Mouse (Mus musculus) c-Kit-negative CD71-positive TER-119-positive erythroid progenitor cells, embryonic 14.5 days (primary cell): Measurements from ENCODE around the gene Saal1.
"Not testable (repeated sequence)": the region's sequence is repeated elsewhere in the genome, so short reads cannot be mapped to it uniquely, and the experiment has no call there.

Experiments
- DNase-seq: peaks from one replicate; pipeline ENCODE4 v3.0.0-alpha.2; 2013; ENCODE audit warnings: low read depth, low spot score

Gene Saal1

DNA sequence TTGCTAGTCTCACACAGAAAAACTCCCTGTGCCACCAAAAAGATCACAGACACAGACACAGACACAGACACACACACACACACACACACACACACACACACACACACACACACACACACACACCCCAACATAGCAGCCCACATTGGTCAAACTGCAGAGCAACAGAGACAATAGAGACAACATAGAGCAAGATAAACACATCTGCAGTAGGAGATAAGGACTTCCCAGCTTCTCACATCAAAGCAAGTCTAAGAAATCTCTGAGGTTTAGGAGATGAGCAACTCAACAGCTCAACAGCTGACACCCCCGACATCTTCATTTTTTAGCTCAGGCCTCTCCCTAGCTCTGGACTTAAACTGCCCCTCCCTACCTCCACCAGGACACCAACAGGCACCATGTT, 13.7 kb downstream of the Saal1 start:
- no peak for DNase-seq

DNA sequence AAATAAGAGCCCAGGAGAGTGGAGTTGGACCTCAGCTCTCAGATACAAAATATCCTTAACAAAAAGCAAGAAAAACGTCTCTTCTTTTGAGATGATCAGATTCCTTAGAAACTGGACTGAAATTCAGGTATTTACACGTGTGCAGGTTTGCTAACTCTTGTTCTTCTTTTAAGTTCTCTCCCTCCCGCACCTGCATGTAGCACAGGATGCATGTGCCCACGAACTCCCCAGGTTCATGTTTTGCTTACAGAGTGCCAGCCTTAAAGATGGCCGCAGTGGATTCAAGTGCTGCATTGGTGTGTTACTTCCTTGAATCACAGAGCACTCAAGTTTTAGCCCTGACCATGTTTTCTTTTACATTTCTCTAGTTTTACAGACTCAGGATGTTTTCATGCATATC, 23.7 kb downstream of the Saal1 start:
- DNase-seq = no peak

GRCm38 (mm10) chr7:46680732-46681131, 29.7 kb downstream of the Saal1 start:
- DNase-seq = no peak

GRCm38 (mm10) chr7:46679044-46679443, 31.4 kb downstream of the Saal1 start:
- DNase-seq = not testable (repeated sequence)

DNA sequence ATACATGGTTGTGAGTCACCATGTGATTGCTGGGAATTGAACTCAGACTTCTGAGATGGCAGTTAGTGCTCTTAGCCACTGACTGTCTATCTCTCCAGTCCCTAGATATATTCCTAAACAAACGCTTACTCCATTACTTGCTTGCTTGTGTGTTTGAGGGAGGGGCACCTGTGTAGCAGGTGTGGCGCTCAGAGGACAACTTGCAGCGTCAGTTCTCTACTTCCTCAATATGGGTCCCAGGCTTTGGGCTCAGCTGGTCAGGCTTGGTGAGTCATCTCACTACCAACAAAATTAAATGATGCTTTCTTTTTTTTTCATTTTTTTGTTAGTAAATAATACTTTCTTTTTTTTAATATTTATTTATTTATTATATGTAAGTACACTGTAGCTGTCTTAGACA, 32.1 kb downstream of the Saal1 start:
- DNase-seq = no peak

- DNase-seq = no peak
Measured at GRCm38 (mm10) chr7:46676808-46677360, 33.6 kb downstream of the Saal1 start.

- no peak for DNase-seq
Measured at GRCm38 (mm10) chr7:46675886-46676285, 34.6 kb downstream of the Saal1 start.

DNA sequence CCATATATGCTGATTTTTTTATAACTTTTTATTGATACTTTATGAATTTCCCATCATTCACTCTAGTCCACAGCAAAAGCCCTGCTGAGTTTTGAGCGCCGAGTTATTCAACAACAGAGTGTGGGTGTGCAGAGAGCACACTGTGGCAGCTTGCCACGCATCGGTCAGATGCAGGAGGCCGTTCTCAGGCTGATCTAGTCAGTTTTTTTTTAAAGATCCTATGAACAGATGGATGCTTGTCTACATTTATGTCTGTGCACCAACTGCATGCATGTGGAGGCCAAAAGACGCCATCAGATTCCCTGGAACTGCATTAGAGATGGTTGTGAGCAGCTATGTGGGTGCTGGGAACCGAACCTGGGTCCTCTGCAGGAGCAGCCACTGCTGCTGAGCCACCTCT, 35.4 kb downstream of the Saal1 start:
- no peak for DNase-seq

DNA sequence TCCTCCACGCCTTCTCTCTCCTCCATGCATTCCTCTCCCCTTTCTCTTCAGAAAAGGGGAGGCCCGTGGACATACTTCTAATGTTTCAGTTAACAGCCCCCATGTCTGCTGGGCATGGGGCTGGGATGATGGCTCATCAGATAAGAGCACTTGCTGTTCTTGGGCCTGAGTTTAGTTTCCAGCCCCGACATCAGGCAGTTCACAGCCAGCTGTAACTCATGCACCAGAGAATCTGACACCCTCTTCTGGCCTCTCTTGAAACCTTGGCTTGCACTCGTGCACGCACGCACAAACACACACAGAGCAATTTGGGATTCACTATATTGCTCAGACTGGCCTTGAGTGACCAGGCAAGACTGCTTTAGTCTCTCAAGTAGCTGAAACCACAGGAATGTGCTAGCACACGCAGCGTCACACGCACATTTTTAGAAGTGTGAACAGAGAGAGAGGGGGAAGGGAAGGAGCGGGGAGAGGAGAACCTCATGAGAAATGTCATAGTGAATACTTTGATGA, 38.3 kb downstream of the Saal1 start, which contains the start of gene Tph1:
Gene Tph1, minus strand, starts transcription at position 378 of the 513 bp plus-strand sequence.
- no peak for DNase-seq

DNA sequence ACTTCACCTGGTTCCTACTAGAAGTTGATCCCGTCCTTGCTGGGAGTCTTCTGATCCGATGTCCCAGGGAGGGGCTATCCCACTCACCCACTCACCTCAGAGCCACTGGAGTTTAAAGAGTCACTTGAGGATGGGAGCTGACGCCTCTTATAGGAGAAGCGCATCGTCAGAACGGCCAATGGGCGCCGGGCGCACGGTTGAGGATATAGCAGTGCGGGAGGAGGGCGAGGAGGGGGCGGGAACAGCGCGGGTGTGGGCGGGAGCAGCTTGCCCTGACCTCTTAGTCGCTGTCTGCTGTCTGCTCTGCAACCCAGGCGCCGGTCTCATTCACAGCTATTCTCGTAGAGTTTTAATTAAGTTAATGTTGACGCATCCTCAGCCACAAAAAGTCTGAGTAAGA, 43.2 kb downstream of the Saal1 start:
- DNase-seq = no peak

GRCm38 (mm10) chr7:46665236-46665635, 45.2 kb downstream of the Saal1 start:
- no peak for DNase-seq

- DNase-seq = no peak
Measured at GRCm38 (mm10) chr7:46661591-46662090, 48.8 kb downstream of the Saal1 start.

DNA sequence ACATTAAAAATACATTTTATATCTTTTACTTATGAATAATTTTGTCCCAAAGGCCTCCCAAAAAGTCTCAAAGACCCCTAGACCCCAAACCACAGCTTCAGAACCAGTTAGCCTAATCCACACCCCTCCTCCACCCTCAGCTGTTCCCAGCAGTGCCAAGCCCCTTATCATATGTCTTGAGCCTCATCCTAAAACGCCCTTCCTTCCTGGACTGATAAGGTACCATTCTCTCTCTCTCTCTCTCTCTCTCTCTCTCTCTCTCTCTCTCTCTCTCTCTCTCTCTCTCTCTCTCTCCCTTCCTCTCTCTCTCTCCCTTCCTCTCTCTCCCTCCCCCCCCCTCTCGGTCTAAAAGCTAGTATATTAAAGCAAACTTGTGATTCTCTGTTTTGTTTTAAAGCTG, 58.2 kb downstream of the Saal1 start:
- no peak for DNase-seq

DNA sequence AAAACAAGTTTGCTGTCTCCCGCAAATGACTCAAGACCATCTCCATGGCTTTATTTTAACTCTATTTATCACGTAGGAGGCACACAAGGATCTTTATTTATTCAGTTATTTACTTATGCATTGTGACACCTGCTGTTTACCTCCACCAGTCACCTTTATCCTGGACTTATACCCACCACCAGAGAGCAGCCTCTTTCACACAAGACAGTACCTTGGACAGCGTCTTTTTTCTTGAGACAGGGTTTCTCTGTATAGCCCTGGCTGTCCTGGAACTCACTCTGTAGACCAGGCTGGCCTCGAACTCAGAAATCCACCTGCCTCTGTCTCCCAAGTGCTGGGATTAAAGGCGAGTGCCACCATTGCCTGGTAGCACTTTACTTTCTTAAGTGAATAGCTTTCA, 60.2 kb downstream of the Saal1 start:
- DNase-seq = not testable (repeated sequence)

- DNase-seq = no peak
Measured at GRCm38 (mm10) chr7:46648431-46649140, 61.9 kb downstream of the Saal1 start.

DNA sequence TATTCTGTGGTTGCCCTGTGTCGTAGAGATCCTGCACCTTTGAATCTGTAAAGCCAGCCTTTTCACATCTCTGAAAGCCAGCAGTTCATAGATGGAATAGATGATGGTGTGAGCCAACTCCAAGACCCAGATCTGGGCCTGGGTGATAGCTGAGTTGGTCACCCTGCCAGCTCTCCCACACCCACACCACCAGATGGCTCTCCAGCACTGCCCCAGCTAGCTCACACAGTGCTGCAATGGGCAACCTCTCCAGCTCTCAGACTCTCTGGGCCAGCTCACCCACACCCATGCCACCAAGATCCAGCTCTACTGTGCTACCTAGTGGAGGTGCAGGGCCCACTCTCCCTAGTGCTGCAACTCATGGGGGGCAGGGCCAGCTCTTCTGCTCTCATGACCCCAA, 67.3 kb downstream of the Saal1 start:
- DNase-seq = no peak

- DNase-seq = no peak
Measured at GRCm38 (mm10) chr7:46640062-46640461, 70.4 kb downstream of the Saal1 start.

- DNase-seq = peak; percentile 59
Measured at GRCm38 (mm10) chr7:46639692-46640031, 70.8 kb downstream of the Saal1 start, which contains the start of gene Sergef. Gene Sergef, minus strand, starts transcription at chr7:46639807.

DNA sequence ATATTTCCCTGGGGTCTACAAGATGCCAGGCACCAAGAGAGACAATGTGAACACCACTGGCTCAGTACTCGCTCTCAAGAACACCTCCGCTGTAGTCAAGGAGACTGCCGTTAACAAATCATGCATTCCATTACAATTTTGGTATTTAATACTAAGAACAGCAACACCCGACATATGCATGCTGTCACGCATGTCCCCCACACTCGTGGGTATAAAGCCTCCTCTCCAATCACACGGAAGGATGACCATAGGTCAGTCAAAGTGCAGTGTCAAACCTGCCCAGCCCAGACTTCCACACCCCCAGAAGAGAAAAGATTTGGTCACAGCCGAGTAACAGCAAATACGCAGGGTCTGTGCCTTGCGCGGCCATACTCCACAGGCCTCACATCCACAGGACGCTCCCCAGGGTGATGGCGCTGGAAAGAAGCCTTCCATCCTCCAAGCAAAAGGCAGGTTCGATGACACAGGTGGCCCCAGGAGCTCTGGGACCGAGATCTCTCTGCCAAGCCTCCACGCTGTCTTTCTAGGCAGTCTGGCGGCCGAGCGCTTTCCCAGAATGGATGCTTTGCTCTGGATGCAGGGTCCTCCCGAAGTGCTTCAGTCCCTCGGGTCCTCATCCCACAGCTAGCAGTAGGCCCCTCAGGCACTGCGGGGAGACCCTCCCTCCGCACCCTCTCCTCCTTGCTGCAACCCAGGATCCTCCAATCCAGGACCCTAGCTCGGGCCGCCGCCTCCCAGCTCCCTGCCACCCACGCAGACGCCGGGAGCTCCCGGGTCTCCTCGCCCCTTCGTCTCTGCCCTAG, 71.4 kb downstream of the Saal1 start:
- DNase-seq = no peak
